ENCODE assay signal across 10 mouse cellular contexts in genomic region chr11:79674632-79675031, GRCm38 (mm10).
A peak's percentile ranks its signal among the peaks of the same experiment; 100 is the strongest.
DNase-seq lines count a peak whose midpoint lies in the region; TF ChIP-seq lines count a peak whose summit lies in the region.
"Had no signal": no experiment of that assay in that cellular context is flagged by ENCODE, and none has a peak within 500 bp of the region (broad histone marks: within the 10 kb centered on the region; RNA-seq: fewer than 3 reads in every experiment).

No protein-coding gene starts in this region.

- H3K4me3 ChIP-seq in kidney, adult 2 months (ENCODE audit: insufficient read depth, low read depth, low read length): no peak overlapping the region
- H3K4me3 ChIP-seq: hindbrain, embryonic 15.5 days; limb, embryonic 12.5 days had no signal

- no peaks in the 10 kb centered on the region for H3K27me3 ChIP-seq in kidney, adult 2 months (replicated peaks; ENCODE audit: control insufficient read depth, insufficient read depth, low read length)
- H3K27me3 ChIP-seq: hindbrain, embryonic 15.5 days; limb, embryonic 12.5 days had no signal

- peak; percentile 18 for DNase-seq in kidney, adult 2 months
- DNase-seq in kidney, adult 18-20 months: no peak
- DNase-seq in cerebellum, adult 9-10 months: peak; percentile 75
- peak; percentile 18 to 29 for DNase-seq in heart, adult 9 months (ENCODE audit: low spot score in 2 of 2)
- peak; percentile 77 to 80 for DNase-seq in right cerebral cortex, adult 2 months (ENCODE audit: low spot score in 2 of 2)
- no peak for DNase-seq in embryo, embryonic 11 days
- DNase-seq in spleen, postnatal 36 days (ENCODE audit: low spot score in 2 of 2): no peak
- no peak for DNase-seq in spleen, postnatal 4 days (ENCODE audit: low spot score in 2 of 2)

- H3K27ac ChIP-seq in kidney, adult 2 months (ENCODE audit: insufficient read depth, low read depth, low read length): no peak overlapping the region
- H3K27ac ChIP-seq: hindbrain, embryonic 15.5 days; limb, embryonic 12.5 days had no signal

- peaks cover 39% of the 10 kb centered on the region for H3K4me1 ChIP-seq in kidney, adult 2 months (ENCODE audit: control insufficient read depth, insufficient read depth, low read length)

- no peaks in the 10 kb centered on the region for H3K36me3 ChIP-seq in kidney, adult 2 months (ENCODE audit: control insufficient read depth, insufficient read depth, low read length)
- H3K36me3 ChIP-seq: hindbrain, embryonic 15.5 days; limb, embryonic 12.5 days had no signal

- no peak for TF ChIP-seq POLR2A in kidney, adult 2 months (IDR thresholded peaks at IDR 0.05; ENCODE audit: low read depth, low read length)

- no peak for TF ChIP-seq CTCF in kidney, adult 2 months (conservative IDR thresholded peaks at IDR 0.05; ENCODE audit: insufficient read depth, insufficient read length, low read depth, low read length)

- WGBS in kidney, adult 2 months: 54% methylated on average over 7 of the region's 7 CpGs

Comparison
In these comparisons a context has a peak if more than half of its experiments do, and no peak if none do; other contexts are left out.
1. DNase-seq: peak in kidney, adult 2 months (single experiment), cerebellum, adult 9-10 months (single experiment), heart, adult 9 months (2 of 2) and right cerebral cortex, adult 2 months (2 of 2); none in kidney, adult 18-20 months (single experiment), embryo, embryonic 11 days (single experiment), spleen, postnatal 36 days (0 of 2) and spleen, postnatal 4 days (0 of 2).